Mouse (Mus musculus) B cell, adult 2 months (primary cell): ENCODE data around the gene Elf1.
"Not testable (repeated sequence)": the region's sequence is repeated elsewhere in the genome, so short reads cannot be mapped to it uniquely, and the experiment has no call there.

Source experiments
- DNase-seq, 2 experiments: peaks; one replicate each; pipeline ENCODE4 v3.0.0; 2022

Gene Elf1

GRCm38 (mm10) chr14:79480624-79481338, at the start of gene Elf1:
Elf1 (plus strand) TSS chr14:79481194.
- DNase-seq: peak; percentile 93 to 95

DNA sequence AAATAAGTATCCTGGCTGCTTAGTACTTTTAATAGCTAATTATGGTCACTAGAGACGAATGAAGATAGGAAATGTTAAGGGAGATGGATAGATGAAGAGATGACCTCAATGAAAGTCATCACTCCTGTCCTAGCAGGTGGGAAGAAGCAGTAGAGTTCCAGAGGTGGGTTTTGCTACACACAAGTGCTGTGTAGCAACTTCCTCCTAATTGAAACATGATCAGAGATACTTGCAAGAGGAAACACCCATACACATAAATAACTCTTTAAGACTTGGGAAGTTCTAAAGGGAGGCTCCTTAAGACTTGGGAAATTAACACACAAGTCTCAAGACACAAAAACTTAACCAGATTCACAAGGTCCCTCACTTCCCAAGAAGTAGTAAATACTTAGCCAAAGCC, 46.9 kb upstream of the Elf1 start:
- DNase-seq: no peak

DNA sequence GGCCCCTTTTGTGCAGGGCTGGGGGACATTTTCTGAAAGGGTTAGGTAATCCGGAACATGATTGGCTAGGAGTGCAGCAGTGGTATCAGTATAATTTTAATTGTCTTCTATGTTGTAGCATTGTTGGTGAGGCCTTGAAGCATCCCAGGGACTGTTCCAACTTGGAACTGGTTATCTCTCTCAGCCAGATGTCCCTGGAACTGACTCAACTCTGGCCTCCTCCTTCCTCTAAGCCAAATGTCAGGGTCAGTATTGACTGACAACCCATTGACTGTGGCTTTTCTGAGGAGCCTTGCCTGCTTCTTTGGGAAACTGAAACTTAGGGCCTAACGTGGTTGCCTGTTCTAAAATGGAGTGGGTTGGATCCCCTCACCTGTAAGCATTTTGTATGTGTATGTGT, 40.3 kb upstream of the Elf1 start:
- DNase-seq: no peak

- no peak for DNase-seq
These were observed 39.6 kb upstream of the Elf1 start for GRCm38 (mm10) chr14:79441441-79441840.

DNA sequence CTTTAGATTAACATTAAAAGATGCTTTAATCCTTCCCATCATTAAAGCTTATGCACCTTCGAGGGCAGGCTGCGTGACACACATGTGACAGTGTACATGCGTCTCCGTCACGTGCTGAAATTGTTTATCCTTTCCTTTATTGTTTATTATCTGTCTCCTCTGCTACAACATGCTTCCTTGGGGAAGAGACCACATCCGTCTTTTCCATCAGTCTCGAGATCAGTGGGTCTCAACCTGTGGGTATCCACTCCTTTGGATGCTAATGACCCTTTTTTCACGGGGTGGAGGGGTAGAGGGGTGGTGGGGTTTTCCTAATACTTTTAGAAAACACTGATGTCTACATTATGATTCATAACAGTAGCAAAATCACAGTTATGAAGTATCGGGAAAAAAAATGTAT, 36.4 kb upstream of the Elf1 start:
- DNase-seq: no peak

GRCm38 (mm10) chr14:79445055-79445620, 35.9 kb upstream of the Elf1 start:
- DNase-seq: no peak

GRCm38 (mm10) chr14:79451681-79452590, 29.1 kb upstream of the Elf1 start, which contains the start of gene Kbtbd6:
Kbtbd6 (plus strand) TSS chr14:79451835.
- peak; percentile 80 to 81 for DNase-seq

- not testable (repeated sequence) for DNase-seq
These were observed 28.4 kb upstream of the Elf1 start for GRCm38 (mm10) chr14:79452591-79452934.

DNA sequence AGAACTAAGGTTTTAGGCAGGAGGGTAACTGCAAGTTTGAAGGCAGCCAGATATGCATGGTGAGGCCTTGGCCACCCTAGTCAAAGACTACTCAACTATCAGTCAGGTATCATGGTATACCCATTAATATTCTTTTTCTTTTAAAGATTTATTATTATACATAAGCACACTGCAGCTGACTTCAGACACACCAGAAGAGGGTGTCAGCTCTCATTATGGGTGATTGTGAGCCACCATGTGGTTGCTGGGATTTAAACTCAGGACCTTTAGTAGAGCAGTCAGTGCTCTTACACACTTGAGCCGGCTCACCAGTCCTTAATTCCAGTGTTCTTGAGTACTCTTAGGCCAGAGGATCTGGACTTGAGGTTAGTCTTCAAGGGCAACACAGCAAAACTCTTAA, 20.6 kb upstream of the Elf1 start:
- peak in 1 of 2 experiments; percentile 14 for DNase-seq

DNA sequence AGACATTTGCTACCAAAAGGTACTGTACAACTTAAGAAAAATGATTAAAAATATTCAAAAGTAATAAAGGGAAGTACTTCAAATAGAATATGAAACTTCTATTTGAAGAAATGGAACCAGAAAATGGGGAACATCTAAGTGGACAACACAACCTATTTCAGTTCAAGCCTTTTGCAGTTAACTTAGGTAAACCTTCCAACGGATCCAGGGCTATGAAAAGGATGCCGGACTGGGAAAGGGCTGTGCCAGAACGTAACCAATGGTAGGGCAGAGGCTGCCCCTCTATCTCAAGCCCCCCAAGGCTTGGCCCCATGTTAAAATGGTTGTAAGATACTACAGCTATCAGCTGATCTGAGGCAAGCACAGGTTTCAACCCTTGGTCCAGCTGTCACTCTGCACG, 20.0 kb upstream of the Elf1 start:
- DNase-seq: peak in 1 of 2 experiments; percentile 24

DNA sequence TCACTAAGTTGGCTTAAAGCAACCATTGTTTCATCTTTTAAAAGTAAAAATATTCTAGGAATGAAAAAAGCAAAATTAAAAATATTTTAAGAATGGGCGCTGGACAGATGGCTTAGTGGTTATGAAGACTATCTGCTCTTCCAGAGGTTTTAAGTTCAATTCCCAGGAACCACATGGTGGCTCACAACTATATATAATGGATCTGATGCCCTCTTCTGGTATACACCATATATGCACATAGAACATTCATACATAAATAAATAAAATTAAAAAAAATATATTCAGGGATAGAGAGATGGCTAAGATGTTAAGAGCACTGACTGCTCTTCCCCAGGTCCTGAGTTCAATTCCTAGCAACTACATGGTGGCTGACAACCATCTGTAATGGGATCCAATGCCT, 15.4 kb upstream of the Elf1 start:
- DNase-seq: no peak

DNA sequence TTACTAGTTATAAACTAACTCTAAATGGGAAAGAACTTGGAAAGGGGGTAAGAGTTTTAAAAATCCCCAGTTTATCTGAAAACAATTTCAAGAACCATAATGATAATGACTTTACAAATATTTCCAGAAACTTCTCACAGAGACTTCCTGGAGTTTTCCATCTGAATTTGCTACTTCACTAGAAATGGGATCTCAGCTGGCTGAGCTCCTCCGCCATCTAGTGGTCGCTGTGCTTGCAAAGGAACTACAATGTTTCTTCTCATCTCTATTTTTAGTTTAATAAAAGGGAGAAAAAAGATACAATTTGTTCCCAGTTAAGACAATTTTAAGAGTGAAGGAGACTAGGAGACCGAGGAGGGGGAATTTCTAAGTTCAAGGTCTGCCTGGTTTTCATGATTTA, 13.4 kb upstream of the Elf1 start:
- peak; percentile 42 to 48 for DNase-seq

DNA sequence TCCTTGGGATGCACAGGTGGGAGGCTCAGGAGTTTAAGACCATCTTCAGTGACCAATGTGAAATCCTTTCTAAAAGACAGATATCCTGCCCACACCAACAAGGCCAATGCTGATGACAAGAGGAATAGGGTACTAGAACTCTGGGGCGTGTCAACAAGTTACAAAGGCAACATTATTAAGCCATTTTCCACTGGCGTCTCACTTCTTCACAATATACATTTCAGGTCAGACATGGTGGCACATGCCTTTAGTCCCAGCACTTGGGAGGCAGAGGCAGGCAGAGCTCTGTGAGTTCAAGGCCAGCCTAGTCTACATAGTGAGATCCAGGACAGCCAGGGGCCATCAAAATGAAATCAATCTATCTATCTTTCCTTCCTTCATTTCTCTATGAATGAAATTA, 7.6 kb upstream of the Elf1 start:
- no peak for DNase-seq

- peak; percentile 95 to 97 for DNase-seq
These were observed 551 bp downstream of the Elf1 start, which contains the start of gene Wbp4 for GRCm38 (mm10) chr14:79481339-79482151. Wbp4 (minus strand) TSS chr14:79481520.

GRCm38 (mm10) chr14:79482251-79482661, 1.3 kb downstream of the Elf1 start:
- DNase-seq: peak in 1 of 2 experiments; percentile 15

DNA sequence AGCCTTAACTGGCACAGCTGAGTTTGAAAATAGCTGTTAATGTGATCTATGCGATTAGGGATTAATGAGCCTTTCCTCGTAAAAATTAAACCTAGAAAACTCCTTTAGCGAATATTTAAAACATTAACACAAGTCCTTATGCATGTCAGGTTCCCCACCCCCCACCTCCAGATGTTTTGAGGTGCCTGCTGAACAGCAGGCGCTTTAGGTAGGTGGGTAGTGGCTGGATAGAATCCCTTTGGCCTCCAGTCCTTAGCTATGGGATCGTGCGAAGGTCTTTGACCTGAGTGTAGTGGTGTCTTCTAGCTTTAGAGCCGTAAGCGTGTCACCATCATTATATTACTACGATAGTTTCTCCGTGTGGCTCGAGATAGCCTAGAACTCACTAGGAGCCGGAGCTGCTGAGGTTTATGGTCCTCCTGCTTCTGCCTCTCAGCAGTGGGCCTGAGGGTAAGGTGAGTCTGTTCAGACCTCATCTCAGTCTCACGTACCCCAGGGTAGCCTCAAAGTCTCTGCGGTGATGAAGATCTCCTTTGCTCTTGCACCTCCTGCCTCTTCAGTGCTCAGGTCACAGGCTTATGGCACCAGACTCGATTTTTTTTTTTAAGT, 1.9 kb downstream of the Elf1 start:
- DNase-seq: no peak

DNA sequence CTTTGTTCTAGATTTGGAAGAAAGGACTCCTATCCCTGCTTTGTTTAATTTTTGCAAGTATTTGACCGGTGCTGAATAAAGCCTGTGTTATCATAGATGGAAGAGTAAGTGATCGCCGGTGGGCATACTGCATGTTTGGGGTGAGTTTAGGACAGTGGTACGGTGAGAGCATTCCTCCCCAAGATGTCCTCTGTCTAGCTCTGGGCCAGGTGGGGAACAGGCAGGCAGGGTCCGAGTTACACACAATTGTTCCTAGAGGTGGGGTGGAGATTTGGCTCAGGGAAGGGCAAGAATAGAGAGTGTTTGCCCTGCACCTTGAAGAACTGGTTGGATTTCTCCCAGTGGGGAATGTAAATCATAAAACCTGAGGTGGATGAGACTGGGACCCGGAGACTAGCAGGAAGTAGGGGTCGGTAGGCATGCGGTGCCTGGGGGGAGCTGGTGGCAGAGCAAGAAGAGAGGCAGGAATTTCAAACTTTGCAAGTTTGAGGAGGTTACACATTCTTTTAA, 2.7 kb downstream of the Elf1 start:
- DNase-seq: no peak

- no peak for DNase-seq
These were observed 5.6 kb downstream of the Elf1 start for GRCm38 (mm10) chr14:79486617-79486992.

DNA sequence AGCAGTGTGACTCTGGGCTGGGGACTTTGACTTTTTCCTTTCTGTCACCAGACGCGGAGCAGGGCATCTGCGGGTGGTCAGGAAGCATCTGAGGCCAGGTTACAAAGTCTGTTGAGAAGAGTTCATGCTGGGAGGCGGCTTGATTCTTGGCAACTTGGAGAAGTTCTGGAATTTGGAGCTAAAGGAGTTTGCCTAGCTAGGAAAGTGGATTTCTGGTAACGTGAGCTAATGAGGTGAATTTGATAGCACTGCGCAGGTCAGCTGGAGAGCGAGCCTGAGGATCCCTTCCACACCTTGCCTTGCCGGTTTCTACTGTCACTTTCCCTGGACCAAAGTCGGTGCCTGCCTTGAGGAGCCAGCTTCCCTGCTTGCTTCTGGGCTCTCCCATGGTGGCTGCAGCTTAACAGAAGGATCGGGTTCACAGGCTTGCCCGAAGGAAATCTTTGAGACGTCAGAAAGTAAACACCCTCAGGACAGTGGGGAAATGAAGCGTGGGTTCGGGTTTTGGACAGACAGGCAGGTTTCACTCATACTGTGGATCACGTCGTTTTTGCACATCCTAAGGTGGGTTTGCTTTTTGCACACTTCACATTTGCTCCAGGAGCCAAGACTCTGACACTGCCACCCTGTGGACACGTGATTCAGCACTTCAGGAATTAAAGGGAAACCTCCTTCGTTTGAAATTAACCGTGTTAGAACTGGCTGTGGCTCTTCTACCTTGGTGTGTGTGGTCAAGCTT, 6.2 kb downstream of the Elf1 start:
- DNase-seq: peak in 1 of 2 experiments; percentile 32

GRCm38 (mm10) chr14:79488531-79488930, 7.5 kb downstream of the Elf1 start:
- DNase-seq: no peak

DNA sequence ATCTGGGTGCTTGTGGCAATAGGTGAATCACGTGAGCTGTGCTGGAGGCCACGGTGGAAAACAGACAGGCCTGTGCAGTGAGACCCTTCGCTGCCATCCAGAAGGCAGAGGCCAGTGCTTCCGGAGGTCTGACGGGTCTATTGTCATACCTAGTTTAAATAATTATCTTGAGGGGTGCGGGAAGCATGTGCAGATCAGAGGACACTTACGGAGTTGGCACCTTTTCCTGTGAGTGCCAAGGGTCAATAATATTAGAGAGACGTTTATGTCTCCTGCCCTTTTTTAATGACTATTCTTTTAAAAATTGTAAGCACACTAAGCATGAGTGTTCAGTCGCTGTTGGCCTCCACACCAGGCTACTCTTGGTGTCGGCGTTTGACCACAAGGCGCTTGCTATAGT, 8.2 kb downstream of the Elf1 start:
- no peak for DNase-seq
